Mouse (Mus musculus) C2C12 (cell line): ENCODE results near the gene Nfkbiz. TPM values are rescaled to one million over a fixed set of nuclear protein-coding genes. Genes with fewer than 3 reads are reported as not detected.

Experiments
- H3K27me3 ChIP-seq: one replicate; pipeline ENCODE4 v1.6.1; 2011; ENCODE audit not compliant: control insufficient read depth, insufficient read depth, insufficient read length
- H3K36me3 ChIP-seq: one replicate; pipeline ENCODE4 v1.6.1; 2011; ENCODE audit not compliant: control insufficient read depth, insufficient read depth
- H3K4me3 ChIP-seq: one replicate; pipeline ENCODE4 v1.5.1; 2011; ENCODE audit warnings: mild to moderate bottlenecking, control low read depth; ENCODE audit not compliant: poor library complexity, insufficient read depth, severe bottlenecking
- H3K79me2 ChIP-seq: one replicate; pipeline ENCODE4 v1.6.1; 2011; ENCODE audit not compliant: control insufficient read depth, insufficient read depth
- H3K79me3 ChIP-seq: one replicate; pipeline ENCODE4 v1.6.1; 2011; ENCODE audit warnings: low read depth, control low read depth
- H3ac ChIP-seq: one replicate; pipeline ENCODE3; 2011; ENCODE audit warnings: low read depth; ENCODE audit not compliant: control insufficient read depth, insufficient read length
- CEBPB ChIP-seq: IDR thresholded peaks from one replicate; pipeline ENCODE4 v1.6.1; 2011; ENCODE audit warnings: low read depth, mild to moderate bottlenecking, control low read depth, moderate library complexity
- CTCF ChIP-seq: IDR thresholded peaks from one replicate; pipeline ENCODE4 v1.5.1; 2011; ENCODE audit not compliant: control insufficient read depth, insufficient read depth, insufficient read length
- FOSL1 ChIP-seq: IDR thresholded peaks from one replicate; pipeline ENCODE4 v1.8.0; 2011; ENCODE audit warnings: mild to moderate bottlenecking, low read length; ENCODE audit not compliant: poor library complexity, insufficient read depth, severe bottlenecking
- MAX ChIP-seq: IDR thresholded peaks from one replicate; pipeline ENCODE4 v1.6.1; 2011; ENCODE audit warnings: mild to moderate bottlenecking, control low read depth
- MYOD1 ChIP-seq: IDR thresholded peaks from one replicate; pipeline ENCODE4 v1.6.1; 2011; ENCODE audit warnings: low read depth; ENCODE audit not compliant: control insufficient read depth, insufficient read length
- MYOG ChIP-seq: IDR thresholded peaks from one replicate; pipeline ENCODE4 v1.6.1; 2011; ENCODE audit not compliant: control insufficient read depth, insufficient read length; ENCODE audit errors: extremely low read depth
- USF1 ChIP-seq: IDR thresholded peaks from one replicate; pipeline ENCODE4 v1.6.1; 2011; ENCODE audit warnings: low read depth, mild to moderate bottlenecking, control low read depth, moderate library complexity
- polyA plus RNA-seq: library from polyadenylated mRNA; unstranded; fragments of >200 nt; fragmentation: generic; extraction: Trizol; gene quantifications from one replicate; pipeline ENCODE4 v1.2.1, GENCODE M21; 2012; ENCODE audit warnings: missing spikeins

Gene Nfkbiz
- polyA plus RNA-seq, 1 experiment: 3.4 TPM

GRCm38 (mm10) chr16:55788671-55789070 is 50.0 kb downstream of the Nfkbiz start:
- H3K79me2 ChIP-seq: no peaks in the 10 kb centered on the region
- H3K4me3 ChIP-seq: no peak overlapping the region
- no peaks in the 10 kb centered on the region for H3K79me3 ChIP-seq
- TF ChIP-seq MAX (no peak), CEBPB (no peak), MYOD1 (no peak), FOSL1 (no peak), MYOG (no peak), CTCF (no peak), USF1 (no peak)
- H3ac ChIP-seq: no peak overlapping the region
- no peaks in the 10 kb centered on the region for H3K36me3 ChIP-seq
- no peaks in the 10 kb centered on the region for H3K27me3 ChIP-seq

- Histone ChIP-seq H3K27me3 (no peaks in the 10 kb centered on the region), H3K36me3 (no peaks in the 10 kb centered on the region), H3K4me3 (no peak overlapping the region), H3K79me2 (no peaks in the 10 kb centered on the region), H3K79me3 (no peaks in the 10 kb centered on the region), H3ac (no peak overlapping the region)
- TF ChIP-seq CTCF: no peak
- TF ChIP-seq FOSL1: no peak
- no peak for TF ChIP-seq MYOG
- TF ChIP-seq MYOD1: no peak
- TF ChIP-seq CEBPB: no peak
- TF ChIP-seq USF1: no peak
- no peak for TF ChIP-seq MAX
Measured at GRCm38 (mm10) chr16:55787385-55788072, 51.2 kb downstream of the Nfkbiz start.

GRCm38 (mm10) chr16:55784379-55784778 is 54.3 kb downstream of the Nfkbiz start:
- TF ChIP-seq FOSL1 (no peak), MAX (no peak), CTCF (no peak), MYOG (no peak), MYOD1 (no peak), USF1 (no peak), CEBPB (no peak)
- no peak overlapping the region for H3ac ChIP-seq
- H3K79me3 ChIP-seq: no peaks in the 10 kb centered on the region
- H3K4me3 ChIP-seq: no peak overlapping the region
- H3K36me3 ChIP-seq: no peaks in the 10 kb centered on the region
- H3K27me3 ChIP-seq: no peaks in the 10 kb centered on the region
- no peaks in the 10 kb centered on the region for H3K79me2 ChIP-seq

GRCm38 (mm10) chr16:55783923-55784322 is 54.8 kb downstream of the Nfkbiz start:
- H3K79me3 ChIP-seq: no peaks in the 10 kb centered on the region
- H3K79me2 ChIP-seq: no peaks in the 10 kb centered on the region
- H3K4me3 ChIP-seq: no peak overlapping the region
- H3K36me3 ChIP-seq: no peaks in the 10 kb centered on the region
- TF ChIP-seq USF1 (no peak), CTCF (no peak)
- no peak overlapping the region for H3ac ChIP-seq
- H3K27me3 ChIP-seq: no peaks in the 10 kb centered on the region

GRCm38 (mm10) chr16:55782911-55783310 is 55.8 kb downstream of the Nfkbiz start:
- Histone ChIP-seq H3K36me3 (no peaks in the 10 kb centered on the region), H3K79me2 (no peaks in the 10 kb centered on the region), H3K4me3 (no peak overlapping the region), H3ac (no peak overlapping the region), H3K27me3 (no peaks in the 10 kb centered on the region), H3K79me3 (no peaks in the 10 kb centered on the region)
- TF ChIP-seq MYOG (no peak), MAX (no peak), USF1 (no peak), CTCF (no peak), FOSL1 (no peak), CEBPB (no peak), MYOD1 (no peak)

GRCm38 (mm10) chr16:55781809-55782208 is 56.9 kb downstream of the Nfkbiz start:
- Histone ChIP-seq H3K79me2 (no peaks in the 10 kb centered on the region), H3K36me3 (no peaks in the 10 kb centered on the region), H3K4me3 (no peak overlapping the region), H3ac (no peak overlapping the region), H3K27me3 (no peaks in the 10 kb centered on the region), H3K79me3 (no peaks in the 10 kb centered on the region)
- no peak for TF ChIP-seq FOSL1
- no peak for TF ChIP-seq USF1
- no peak for TF ChIP-seq CEBPB
- no peak for TF ChIP-seq MYOD1
